Mouse (Mus musculus) lung, embryonic 14.5 days (tissue): ENCODE results near the gene Mfsd4b1. TPM values are rescaled to one million over a fixed set of nuclear protein-coding genes. Genes with fewer than 3 reads are reported as not detected.
A peak's percentile ranks its signal among the peaks of the same experiment; 100 is the strongest.

Experiments used
- ATAC-seq: fragments of 200-750 bp; cut with Nextera tagmentation; 2 replicates; pipeline ENCODE4 v1.8.0; 2017; ENCODE audit warnings: mild to moderate bottlenecking, moderate TSS enrichment, moderate library complexity; ENCODE audit not compliant: insufficient read depth
- DNase-seq: peaks from one replicate; pipeline ENCODE4 v3.0.0-alpha.2; 2015
- H3K27ac ChIP-seq: fragments of 300-500 bp; sonication (generic); 2 replicates; pipeline ENCODE4 v1.5.1; 2014; ENCODE audit warnings: low read depth, mild to moderate bottlenecking, moderate library complexity
- H3K27me3 ChIP-seq: fragments of 300-500 bp; sonication (generic); 2 replicates; pipeline ENCODE4 v1.6.1; 2014; ENCODE audit warnings: low read length, control low read depth; ENCODE audit not compliant: insufficient read depth
- H3K36me3 ChIP-seq: fragments of 300-500 bp; sonication (generic); 2 replicates; pipeline ENCODE4 v1.6.1; 2014; ENCODE audit warnings: control low read depth; ENCODE audit not compliant: insufficient read depth
- H3K4me1 ChIP-seq: fragments of 300-500 bp; sonication (generic); 2 replicates; pipeline ENCODE4 v1.6.1; 2014; ENCODE audit warnings: antibody characterized with exemption, control low read depth; ENCODE audit not compliant: insufficient read depth
- H3K4me2 ChIP-seq: fragments of 300-500 bp; sonication (generic); 2 replicates; pipeline ENCODE4 v1.6.1; 2014; ENCODE audit warnings: mild to moderate bottlenecking
- H3K4me3 ChIP-seq: fragments of 300-500 bp; sonication (generic); 2 replicates; pipeline ENCODE4 v1.5.1; 2014; ENCODE audit warnings: low read depth, low read length
- H3K9ac ChIP-seq: fragments of 300-500 bp; sonication (generic); 2 replicates; pipeline ENCODE4 v1.6.1; 2014
- H3K9me3 ChIP-seq: fragments of 300-500 bp; sonication (generic); 2 replicates; pipeline ENCODE4 v1.6.1; 2016; ENCODE audit warnings: low read depth, low read length, control low read depth
- CTCF ChIP-seq: IDR thresholded peaks from 2 replicates; pipeline ENCODE4 v1.5.1; 2016; ENCODE audit warnings: antibody characterized with exemption, low read depth
- WGBS: fragments of 180-500 bp; shearing (Covaris S2); extraction: QIAGEN DNeasy Blood & Tissue Kit; methylation state at CpG from one replicate; pipeline ENCODE4 v1.1.7; 2014; 5-methylcytosine and 5-hydroxymethylcytosine counted together
- polyA plus RNA-seq: library from polyadenylated mRNA; unstranded; fragments of >200 nt; fragmentation: Nextera tagmentation; extraction: Ambion mirVana; gene quantifications from 2 replicates; pipeline ENCODE4 v1.2.1, GENCODE M21; 2014

Mfsd4b1 gene
- polyA plus RNA-seq, 1 experiment from 2014 or later = not detected

DNA sequence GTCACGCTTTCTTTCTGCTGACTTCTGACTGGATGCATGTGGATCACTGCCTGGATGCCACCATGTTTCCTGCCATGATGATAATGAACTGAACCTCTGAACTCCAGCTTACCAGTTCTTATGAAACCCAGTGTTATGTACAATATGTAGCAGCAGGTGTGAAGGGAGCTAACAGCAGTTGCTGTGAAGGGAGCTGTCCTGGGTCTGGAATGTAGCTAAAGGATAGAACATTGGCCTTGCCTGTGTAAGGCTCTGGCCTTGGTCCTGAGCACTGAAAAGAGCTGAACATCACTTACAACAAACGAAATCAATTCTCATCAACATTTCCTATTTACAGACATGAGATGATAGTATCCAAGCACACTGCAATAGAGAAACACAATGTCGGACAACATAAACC lies 57.6 kb downstream of the Mfsd4b1 start:
- no peaks in the 10 kb centered on the region for H3K36me3 ChIP-seq
- H3K27ac ChIP-seq = no peak overlapping the region
- H3K4me1 ChIP-seq = no peaks in the 10 kb centered on the region
- no peaks in the 10 kb centered on the region for H3K27me3 ChIP-seq
- no peak overlapping the region for H3K9ac ChIP-seq
- H3K4me3 ChIP-seq = no peak overlapping the region
- no peaks in the 10 kb centered on the region for H3K9me3 ChIP-seq
- no peak overlapping the region for H3K4me2 ChIP-seq
- DNase-seq (peak; percentile 71), ATAC-seq (no peak)
- no peak for TF ChIP-seq CTCF
- 70% methylated on average over 3 of the region's 3 CpGs for WGBS

DNA sequence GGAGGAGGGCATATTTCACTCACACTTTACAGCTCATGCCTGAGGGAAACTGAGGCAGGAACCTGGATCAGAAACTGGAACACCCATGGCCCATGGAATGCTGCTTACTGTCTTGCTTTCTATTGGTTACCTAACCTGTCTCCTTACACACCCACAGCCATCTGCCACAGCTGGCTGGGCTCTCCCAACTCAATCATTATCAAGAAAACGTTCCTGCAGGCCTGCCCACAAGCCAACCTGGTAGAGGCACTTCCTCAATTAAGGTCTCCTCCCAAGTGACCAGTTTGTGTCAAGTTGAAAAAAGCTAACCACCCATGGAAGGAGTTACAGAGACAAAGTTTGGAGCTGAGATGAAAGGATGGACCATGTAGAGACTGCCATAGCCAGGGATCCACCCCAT lies 63.2 kb downstream of the Mfsd4b1 start:
- no peak for ATAC-seq
- Histone ChIP-seq H3K9me3 (no peaks in the 10 kb centered on the region), H3K4me2 (no peak overlapping the region), H3K27ac (no peak overlapping the region), H3K4me3 (no peak overlapping the region), H3K4me1 (no peaks in the 10 kb centered on the region), H3K9ac (no peak overlapping the region), H3K27me3 (no peaks in the 10 kb centered on the region), H3K36me3 (no peaks in the 10 kb centered on the region)
- WGBS = 21% methylated on average over 1 of the region's 1 CpGs
- no peak for TF ChIP-seq CTCF
- no peak for DNase-seq

DNA sequence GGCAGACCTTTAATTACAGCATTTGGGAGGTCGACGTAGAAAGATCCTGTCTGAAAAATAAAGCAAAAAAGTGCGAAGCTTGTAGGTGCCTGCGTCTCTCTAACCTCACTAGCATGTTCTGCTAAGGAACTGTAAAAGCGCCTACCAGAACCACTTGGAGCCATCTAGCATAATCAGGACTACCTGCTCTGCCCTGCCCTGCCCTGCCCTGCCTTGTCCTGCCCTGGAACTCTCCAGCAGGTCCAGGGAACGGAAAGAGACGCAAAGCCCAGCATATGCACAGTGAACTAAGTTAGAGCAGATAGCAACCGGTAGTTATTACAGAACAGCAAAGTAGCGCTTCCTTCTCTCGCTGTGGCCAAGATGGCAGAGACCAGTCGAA lies 64.6 kb downstream of the Mfsd4b1 start:
- Histone ChIP-seq H3K27me3 (no peaks in the 10 kb centered on the region), H3K36me3 (no peaks in the 10 kb centered on the region), H3K9ac (no peak overlapping the region), H3K4me3 (no peak overlapping the region), H3K4me2 (peak overlapping the region; percentile 94), H3K4me1 (no peaks in the 10 kb centered on the region), H3K27ac (no peak overlapping the region), H3K9me3 (no peaks in the 10 kb centered on the region)
- WGBS = 42% methylated on average over 11 of the region's 11 CpGs
- DNase-seq (no peak), ATAC-seq (peak; percentile 53)
- no peak for TF ChIP-seq CTCF

DNA sequence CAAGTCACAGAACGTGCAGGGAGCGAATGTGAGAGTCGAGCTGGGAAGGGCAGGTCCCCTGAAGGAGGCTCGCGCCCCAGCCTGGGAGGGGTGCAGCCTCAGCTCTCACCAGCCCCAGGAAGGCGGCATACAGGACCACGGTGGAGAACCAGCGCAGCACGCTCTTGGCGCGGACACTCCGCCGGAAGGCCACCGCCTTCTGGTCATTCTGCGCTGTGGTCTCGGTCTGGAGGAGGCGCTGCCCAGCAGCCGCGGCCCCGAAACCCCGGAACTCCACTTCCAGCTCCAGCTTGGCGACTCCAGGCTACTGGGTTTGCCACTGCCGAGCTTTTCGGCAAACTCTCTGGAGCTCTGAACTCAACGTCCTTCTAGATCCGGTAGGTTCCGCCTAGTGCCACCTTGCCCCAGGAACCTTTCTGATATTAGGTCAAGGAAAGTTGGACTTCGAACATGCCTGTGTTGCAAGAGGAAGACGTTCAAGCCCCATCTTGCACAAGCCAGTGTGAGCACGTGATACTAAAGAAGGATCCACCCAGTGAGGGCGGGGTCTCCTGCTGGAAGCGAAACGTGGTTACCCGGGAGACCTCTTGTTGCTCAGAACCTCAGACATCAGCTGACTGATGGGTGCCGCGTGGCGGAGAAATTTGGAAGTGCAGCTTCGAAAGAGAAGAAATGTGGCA lies 65.2 kb downstream of the Mfsd4b1 start, which contains the start of gene Mfsd4b3:
Gene Mfsd4b3, minus strand, starts transcription at position 393 of the 680 bp plus-strand sequence.
- H3K27ac ChIP-seq = peak within 1 kb of the TSS; percentile 36; the same call in 1 of the 2 replicates
- H3K36me3 ChIP-seq = no peaks in the 10 kb centered on the region
- peak; percentile 92 for TF ChIP-seq CTCF
- peak; percentile 99 for ATAC-seq
- peak within 1 kb of the TSS; percentile 54 for H3K9ac ChIP-seq
- H3K9me3 ChIP-seq = no peaks in the 10 kb centered on the region
- H3K4me2 ChIP-seq = peak within 1 kb of the TSS; percentile 94
- peak within 1 kb of the TSS; percentile 52 for H3K4me3 ChIP-seq
- WGBS = 2% methylated on average over 38 of the region's 38 CpGs
- no peaks in the 10 kb centered on the region for H3K4me1 ChIP-seq
- H3K27me3 ChIP-seq = no peaks in the 10 kb centered on the region
- peak; percentile 98 for DNase-seq

DNA sequence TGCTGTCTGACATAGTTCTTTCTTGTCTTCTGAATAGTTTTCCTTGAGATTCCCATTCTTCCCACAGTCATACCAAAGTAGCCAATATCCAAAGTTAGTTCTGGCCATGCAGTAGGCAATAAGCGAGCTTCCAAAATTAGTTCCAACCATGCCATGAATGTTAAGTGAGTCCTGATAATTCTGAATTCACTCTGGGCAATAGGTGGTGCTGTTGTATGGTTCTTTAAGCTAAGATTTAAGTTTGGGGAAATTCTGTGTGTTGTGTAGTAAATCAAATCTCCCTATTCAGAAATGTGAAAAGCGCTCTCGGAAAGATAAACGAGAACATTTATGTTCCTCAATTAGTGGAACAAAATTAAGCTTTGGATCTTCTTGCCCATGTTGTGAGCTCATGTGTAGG lies 66.8 kb downstream of the Mfsd4b1 start:
- WGBS = 73% methylated on average over 4 of the region's 4 CpGs

DNA sequence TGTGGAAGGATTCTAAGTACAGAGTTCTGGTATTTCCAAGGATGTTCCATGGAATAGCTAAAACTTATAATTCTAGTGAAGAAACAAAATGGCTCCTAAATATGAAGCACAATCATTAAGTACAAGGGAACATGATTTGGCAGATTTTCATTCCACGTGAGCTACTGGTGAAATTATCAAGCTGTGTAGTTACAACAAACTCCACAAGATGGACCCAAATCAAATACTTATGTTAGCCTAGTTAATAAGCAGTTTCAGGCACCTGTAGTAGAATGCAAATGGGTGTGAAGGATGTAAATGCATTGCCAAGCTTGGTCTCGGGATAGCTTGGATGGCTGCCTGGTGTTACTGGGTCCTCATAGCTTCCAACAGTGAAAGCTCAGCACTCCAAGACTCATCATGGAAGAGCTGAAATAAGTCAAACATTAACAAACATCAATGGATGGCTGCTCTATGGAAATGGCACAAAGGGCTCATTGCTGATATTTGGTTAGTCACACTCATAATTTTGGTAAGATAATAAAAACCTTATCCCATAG lies 68.7 kb downstream of the Mfsd4b1 start:
- TF ChIP-seq CTCF = no peak
- Histone ChIP-seq H3K27me3 (no peaks in the 10 kb centered on the region), H3K27ac (no peak overlapping the region), H3K9ac (no peak overlapping the region), H3K4me2 (no peak overlapping the region), H3K4me1 (no peaks in the 10 kb centered on the region), H3K9me3 (no peaks in the 10 kb centered on the region), H3K36me3 (no peaks in the 10 kb centered on the region), H3K4me3 (no peak overlapping the region)
- ATAC-seq (no peak), DNase-seq (peak; percentile 15)
- 60% methylated on average over 2 of the region's 2 CpGs for WGBS

More for the DNA sequence above, 66.8 kb downstream of the Mfsd4b1 start:
- Histone ChIP-seq H3K4me3 (no peak overlapping the region), H3K9me3 (no peaks in the 10 kb centered on the region), H3K27me3 (no peaks in the 10 kb centered on the region), H3K9ac (no peak overlapping the region), H3K4me1 (no peaks in the 10 kb centered on the region), H3K27ac (no peak overlapping the region), H3K4me2 (no peak overlapping the region), H3K36me3 (no peaks in the 10 kb centered on the region)
- peak; percentile 70 for DNase-seq
- TF ChIP-seq CTCF = peak; percentile 54
- ATAC-seq = no peak

DNA sequence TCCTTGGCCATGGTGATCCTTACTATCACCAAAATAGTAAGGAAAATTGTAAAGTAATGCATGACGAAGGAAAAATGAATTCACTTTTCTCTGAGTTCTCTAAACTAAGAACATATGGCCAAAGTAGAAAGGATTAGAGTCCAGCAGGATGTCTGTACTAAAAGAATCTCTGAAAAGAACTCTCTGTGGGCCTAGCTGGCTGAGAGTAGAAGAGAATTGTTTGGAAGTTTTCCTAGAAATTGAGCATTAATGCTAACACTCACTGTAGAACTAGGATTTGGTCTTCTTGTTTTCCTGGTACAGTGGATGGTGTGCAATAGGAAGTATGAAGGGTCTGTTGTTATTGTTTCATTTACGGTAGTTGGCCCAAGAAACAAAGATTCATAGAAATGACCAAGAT lies 69.9 kb downstream of the Mfsd4b1 start:
- WGBS = 74% methylated on average over 2 of the region's 2 CpGs
- no peak for TF ChIP-seq CTCF
- no peak overlapping the region for H3K27ac ChIP-seq
- no peaks in the 10 kb centered on the region for H3K4me1 ChIP-seq
- no peak overlapping the region for H3K4me2 ChIP-seq
- ATAC-seq (no peak), DNase-seq (no peak)
- no peak overlapping the region for H3K9ac ChIP-seq
- no peaks in the 10 kb centered on the region for H3K27me3 ChIP-seq
- no peaks in the 10 kb centered on the region for H3K9me3 ChIP-seq
- no peaks in the 10 kb centered on the region for H3K36me3 ChIP-seq
- H3K4me3 ChIP-seq = no peak overlapping the region

Other genes starting within 250 kb of the Mfsd4b1 start
- 5.5 and 6.3 TPM in 2 replicates for gene Mfsd4b4, start 126.0 kb downstream of the Mfsd4b1 start, polyA plus RNA-seq
- not detected in 2 replicates for gene Mfsd4b2, start 98.3 kb downstream of the Mfsd4b1 start, polyA plus RNA-seq
- 0.13 and 0.34 TPM in 2 replicates for gene Mfsd4b3, start 65.1 kb downstream of the Mfsd4b1 start, polyA plus RNA-seq
- gene Mfsd4b5, start 38.6 kb downstream of the Mfsd4b1 start, polyA plus RNA-seq = 0.09 TPM in 1 of 2 replicates, not detected in the other
- 4.2 and 5.3 TPM in 2 replicates for gene Slc16a10, start 117.0 kb upstream of the Mfsd4b1 start, polyA plus RNA-seq
- 70.4 and 72.7 TPM in 2 replicates for gene Rpf2, start 221.8 kb upstream of the Mfsd4b1 start, polyA plus RNA-seq
- 108 and 112 TPM in 2 replicates for gene Gtf3c6, start 232.8 kb upstream of the Mfsd4b1 start, polyA plus RNA-seq